Mouse (Mus musculus): ENCODE results near the gene Ddx56.

- TF ChIP-seq EP300 (IDR thresholded peaks at IDR 0.05; ENCODE audit: low read depth) (0 out of 2 replicates have a peak, but pooled peaks have one; percentile 6), CTCF (IDR thresholded peaks at IDR 0.05; ENCODE audit: low read depth) (peak; percentile 8; the same call in 1 of the 2 replicates)
Measured at GRCm38 (mm10) chr11:6267320-6268254, at the start of gene Ddx56.
